Mouse (Mus musculus) CH12.LX (cell line): ENCODE data around the gene Rep15. TPM values are rescaled to one million over a fixed set of nuclear protein-coding genes. Genes with fewer than 3 reads are reported as not detected.

ENCODE experiments used
- DNase-seq: peaks from one replicate; pipeline ENCODE4 v3.0.0-alpha.2; 2013; ENCODE audit errors: extremely low read depth
- H3K27ac ChIP-seq: 2 replicates; pipeline ENCODE4 v1.5.1; 2012; ENCODE audit warnings: low read depth, mild to moderate bottlenecking, control low read depth, moderate library complexity; ENCODE audit not compliant: insufficient read depth
- H3K27me3 ChIP-seq: replicated peaks from 2 replicates; pipeline ENCODE3; 2012; ENCODE audit warnings: inconsistent platforms
- H3K36me3 ChIP-seq, 2 experiments: replicated peaks in 1 of 2; 2 replicates each; pipeline versions ENCODE3 to v1.6.1; 2012; ENCODE audit warnings: inconsistent platforms in 1 of 2, low read length in 1 of 2, mild to moderate bottlenecking in 1 of 2, mixed read lengths in 1 of 2, moderate library complexity in 1 of 2; ENCODE audit not compliant: control insufficient read depth in 1 of 2, insufficient read depth in 1 of 2
- H3K4me1 ChIP-seq, 2 experiments: 2 replicates each; pipeline ENCODE4 v1.6.1; 2012; ENCODE audit warnings: inconsistent platforms in 1 of 2, moderate library complexity in 1 of 2; ENCODE audit not compliant: insufficient read depth in 2 of 2, control insufficient read depth in 1 of 2
- H3K4me2 ChIP-seq: 2 replicates; pipeline ENCODE4 v1.6.1; 2012; ENCODE audit warnings: low read depth, mild to moderate bottlenecking, control low read depth; ENCODE audit not compliant: poor library complexity, insufficient read depth, severe bottlenecking
- H3K4me3 ChIP-seq, 3 experiments: fragments of 150-350 bp in 1 of 3; sonication (generic) in 1 of 3; replicated peaks in 1 of 3; 2 replicates each; pipeline versions ENCODE3 to v1.5.1; 2011 to 2012; ENCODE audit warnings: low read depth in 2 of 3, low read length in 2 of 3, mild to moderate bottlenecking in 2 of 3, moderate library complexity in 2 of 3, control low read depth in 1 of 3, improper control_type of control experiment in 1 of 3, inconsistent platforms in 1 of 3, mixed read lengths in 1 of 3; ENCODE audit not compliant: poor library complexity in 1 of 3
- H3K79me2 ChIP-seq: replicated peaks from 2 replicates; pipeline ENCODE4 v1.6.1; 2012; ENCODE audit warnings: mild to moderate bottlenecking, moderate library complexity; ENCODE audit not compliant: control insufficient read depth, poor library complexity, insufficient read depth, severe bottlenecking; ENCODE audit errors: extremely low read depth
- H3K9ac ChIP-seq: 2 replicates; pipeline ENCODE4 v1.6.1; 2012; ENCODE audit warnings: low read depth, mild to moderate bottlenecking, control low read depth, moderate library complexity; ENCODE audit not compliant: insufficient read depth
- H3K9me3 ChIP-seq: replicated peaks from 2 replicates; pipeline ENCODE3; 2012; ENCODE audit warnings: low read length, inconsistent platforms, mixed read lengths
- CHD2 ChIP-seq: IDR thresholded peaks from 2 replicates; pipeline ENCODE4 v1.6.1; 2011; ENCODE audit warnings: low read length, improper control_type of control experiment
- CTCF ChIP-seq, 2 experiments: IDR thresholded peaks in 1 of 2; conservative IDR thresholded peaks in 1 of 2; 2 replicates each; pipeline ENCODE4 v1.5.1; 2011 to 2012; ENCODE audit warnings: low read depth in 2 of 2, low read length in 2 of 2, improper control_type of control experiment in 1 of 2, inconsistent platforms in 1 of 2, mild to moderate bottlenecking in 1 of 2, moderate library complexity in 1 of 2
- E2F4 ChIP-seq: IDR thresholded peaks from 2 replicates; pipeline ENCODE4 v1.6.1; 2011; ENCODE audit warnings: low read depth, low read length, improper control_type of control experiment; ENCODE audit not compliant: insufficient replicate concordance
- ELF1 ChIP-seq: IDR thresholded peaks from 2 replicates; pipeline ENCODE4 v1.6.1; 2014; ENCODE audit warnings: low read depth, mild to moderate bottlenecking, inconsistent platforms, low read length, improper control_type of control experiment
- GABPA ChIP-seq: IDR thresholded peaks from 2 replicates; pipeline ENCODE4 v1.6.1; 2012; ENCODE audit warnings: low read depth, low read length, improper control_type of control experiment, inconsistent platforms; ENCODE audit not compliant: insufficient replicate concordance
- IRF4 ChIP-seq: IDR thresholded peaks from 2 replicates; pipeline ENCODE4 v1.6.1; 2014; ENCODE audit warnings: low read depth, mild to moderate bottlenecking, inconsistent platforms, low read length, improper control_type of control experiment
- MAZ ChIP-seq: IDR thresholded peaks from 2 replicates; pipeline ENCODE4 v1.6.1; 2012; ENCODE audit warnings: low read depth, mild to moderate bottlenecking, inconsistent platforms, low read length, improper control_type of control experiment, moderate library complexity
- MEF2A ChIP-seq: IDR thresholded peaks from 2 replicates; pipeline ENCODE4 v1.6.1; 2014; ENCODE audit warnings: low read depth, mild to moderate bottlenecking, inconsistent platforms, low read length, improper control_type of control experiment, borderline replicate concordance
- NRF1 ChIP-seq: IDR thresholded peaks from 2 replicates; pipeline ENCODE4 v1.6.1; 2014; ENCODE audit warnings: low read depth, mild to moderate bottlenecking, inconsistent platforms, low read length, improper control_type of control experiment, moderate library complexity
- PAX5 ChIP-seq: IDR thresholded peaks from 2 replicates; pipeline ENCODE4 v1.6.1; 2012; ENCODE audit warnings: low read length, inconsistent platforms, mixed read lengths
- RCOR1 ChIP-seq: conservative IDR thresholded peaks from 2 replicates; pipeline ENCODE4 v1.6.1; 2012; ENCODE audit warnings: low read depth, mild to moderate bottlenecking, inconsistent platforms, low read length, improper control_type of control experiment
- SIN3A ChIP-seq: IDR thresholded peaks from 2 replicates; pipeline ENCODE4 v1.6.1; 2012; ENCODE audit warnings: low read length, improper control_type of control experiment, inconsistent platforms
- TCF12 ChIP-seq: IDR thresholded peaks from 2 replicates; pipeline ENCODE4 v1.6.1; 2014; ENCODE audit warnings: low read depth, mild to moderate bottlenecking, inconsistent platforms, low read length, improper control_type of control experiment
- dilution Hi-C: fragments of 300-500 bp; cut with MboI; formaldehyde crosslinking; loops from 2 replicates; pipeline ENCODE4 v1.14.3; 2020; ENCODE audit warnings: low sequenced_read_pairs; ENCODE audit not compliant: extremely low pct_unique_long_range_greater_than_20kb, extremely low pct_ligation_motif_present
- in situ Hi-C: fragments of 300-500 bp; cut with MboI; formaldehyde crosslinking; loops from 3 replicates; pipeline ENCODE4 v1.14.3; 2019; ENCODE audit warnings: low sequenced_read_pairs, low pct_ligation_motif_present, low pct_unique_long_range_greater_than_20kb, mixed read lengths
- polyA plus RNA-seq: library from polyadenylated mRNA; unstranded; fragments of >175 nt; gene quantifications from 2 replicates; pipeline ENCODE4 v1.2.1, GENCODE M21; 2012; ENCODE audit warnings: low read depth; ENCODE audit not compliant: insufficient read length
- total RNA-seq, 2 experiments: library from RNA; depleted of rRNA; stranded (reverse); fragments of 300-350 nt in 1 of 2; fragments of >200 nt in 1 of 2; gene quantifications; 2 replicates each; pipeline ENCODE4 v1.2.3; 2012 to 2014

The Rep15 gene
- total and polyA plus RNA-seq, 3 experiments, result 0.08 to 0.14 TPM; not detected in 1

DNA sequence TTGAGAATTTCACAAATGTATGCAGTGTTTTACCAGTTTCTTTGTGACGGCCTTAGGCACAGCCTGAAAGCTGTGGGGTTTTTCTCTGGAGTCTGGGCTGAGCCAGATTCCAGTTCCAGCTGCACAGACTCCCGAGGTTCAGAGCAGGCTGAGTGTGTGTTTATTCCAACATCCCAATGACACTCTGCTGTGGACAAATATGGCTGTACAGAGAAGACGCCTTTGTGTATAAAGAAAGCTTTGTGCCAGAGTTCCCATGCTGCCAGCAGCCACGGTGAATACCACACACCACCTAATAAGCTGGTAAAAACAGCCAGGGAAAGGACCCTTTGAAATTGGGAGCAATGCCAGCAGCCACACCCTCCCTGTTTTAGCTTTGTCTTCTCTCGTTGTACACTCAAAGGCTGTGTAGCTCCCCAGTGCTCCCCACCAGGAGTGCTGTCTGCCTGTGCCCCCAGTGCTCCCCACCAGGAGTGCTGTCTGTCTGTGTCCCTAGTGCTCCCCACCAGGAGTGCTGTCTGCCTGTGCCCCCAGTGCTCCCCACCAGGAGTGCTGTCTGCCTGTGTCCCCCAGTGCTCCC, 43.5 kb downstream of the Rep15 start:
- Histone ChIP-seq H3K4me1 (peaks cover 10 to 34% of the 10 kb centered on the region in 2 experiments), H3K4me2 (no peak overlapping the region), H3K79me2 (no peaks in the 10 kb centered on the region), H3K27ac (no peak overlapping the region), H3K36me3 (peaks cover 22 to 52% of the 10 kb centered on the region in 2 experiments), H3K27me3 (no peaks in the 10 kb centered on the region), H3K9me3 (no peaks in the 10 kb centered on the region), H3K4me3 (no peak overlapping the region), H3K9ac (no peak overlapping the region)
- in situ Hi-C loops, result no loop called here
- DNase-seq, result no peak
- dilution Hi-C loops, result no loop called here
- TF ChIP-seq NRF1 (no peak), MEF2A (no peak)

GRCm38 (mm10) chr6:147076878-147077277, 44.5 kb downstream of the Rep15 start:
- in situ Hi-C loops (no loop called here), dilution Hi-C loops (no loop called here)
- H3K36me3 ChIP-seq, result peaks cover 15 to 43% of the 10 kb centered on the region in 2 experiments

DNA sequence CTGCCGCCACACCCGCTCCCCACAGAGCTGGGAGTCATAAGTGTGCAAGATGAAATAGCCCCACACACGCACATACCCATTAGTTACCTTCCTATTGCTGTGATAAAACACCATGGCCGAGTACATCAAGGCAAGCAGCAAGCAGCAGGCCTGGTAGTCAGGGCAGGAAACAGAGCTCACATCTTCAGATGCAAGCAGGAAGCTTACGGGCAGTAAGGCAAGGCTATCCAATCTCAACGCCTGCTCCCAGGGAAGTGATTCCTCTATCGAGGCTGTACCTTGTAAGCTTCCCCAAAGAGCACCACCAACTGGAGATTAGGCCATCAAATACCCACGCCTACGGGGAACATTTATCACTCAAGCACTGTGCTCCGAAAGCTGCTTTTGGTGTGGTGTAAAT, 47.5 kb downstream of the Rep15 start:
- TF ChIP-seq CTCF (conservative IDR thresholded peaks at IDR 0.05 in 1 of 2, IDR thresholded peaks at IDR 0.05 in 1 of 2; ENCODE audit: low read depth in 2 of 2, low read length in 2 of 2) (no peak), TCF12 (no peak), PAX5 (no peak), E2F4 (no peak), MAZ (no peak), ELF1 (no peak)
- H3K27me3 ChIP-seq, result no peaks in the 10 kb centered on the region
- no peak overlapping the region for H3K4me2 ChIP-seq
- no peak overlapping the region for H3K4me3 ChIP-seq
- no peak overlapping the region for H3K9ac ChIP-seq
- H3K4me1 ChIP-seq, result peaks cover 0 to 15% of the 10 kb centered on the region in 2 experiments; a peak in 2 of 4 replicates
- no peaks in the 10 kb centered on the region for H3K79me2 ChIP-seq
- H3K36me3 ChIP-seq, result peaks cover 15 to 24% of the 10 kb centered on the region in 2 experiments
- no peak for DNase-seq
- in situ Hi-C loops, result no loop called here
- no peak overlapping the region for H3K27ac ChIP-seq
- dilution Hi-C loops, result no loop called here
- no peaks in the 10 kb centered on the region for H3K9me3 ChIP-seq

More at GRCm38 (mm10) chr6:147076878-147077277, 44.5 kb downstream of the Rep15 start:
- no peak overlapping the region for H3K27ac ChIP-seq
- no peaks in the 10 kb centered on the region for H3K9me3 ChIP-seq
- H3K27me3 ChIP-seq, result no peaks in the 10 kb centered on the region
- no peak overlapping the region for H3K4me3 ChIP-seq
- TF ChIP-seq CHD2 (no peak), SIN3A (no peak), RCOR1 (no peak), GABPA (no peak), TCF12 (no peak), IRF4 (no peak)
- no peak overlapping the region for H3K4me2 ChIP-seq
- H3K79me2 ChIP-seq, result no peaks in the 10 kb centered on the region
- H3K9ac ChIP-seq, result no peak overlapping the region
- H3K4me1 ChIP-seq, result peaks cover 10 to 32% of the 10 kb centered on the region in 2 experiments
- no peak for DNase-seq

Other genes starting within 250 kb of the Rep15 start
- gene Arntl2, start 236.5 kb upstream of the Rep15 start, total RNA-seq (2012; rRNA removed), result not detected in 2 replicates
- 0.07 TPM in 1 of 2 replicates, not detected in the other for gene Arntl2, start 236.5 kb upstream of the Rep15 start, total RNA-seq (2014; rRNA removed)
- not detected in 2 replicates for gene Arntl2, start 236.5 kb upstream of the Rep15 start, polyA plus RNA-seq
- not detected in 2 replicates for gene Smco2, start 182.5 kb upstream of the Rep15 start, total RNA-seq (2012; rRNA removed)
- gene Smco2, start 182.5 kb upstream of the Rep15 start, total RNA-seq (2014; rRNA removed), result not detected in 2 replicates
- not detected in 2 replicates for gene Smco2, start 182.5 kb upstream of the Rep15 start, polyA plus RNA-seq
- gene Ppfibp1, start 144.1 kb upstream of the Rep15 start, total RNA-seq (2012; rRNA removed), result 20.9 and 23.4 TPM in 2 replicates
- 28.2 and 31.4 TPM in 2 replicates for gene Ppfibp1, start 144.1 kb upstream of the Rep15 start, total RNA-seq (2014; rRNA removed)
- gene Ppfibp1, start 144.1 kb upstream of the Rep15 start, polyA plus RNA-seq, result 28.2 and 33.1 TPM in 2 replicates
- not detected in 2 replicates for gene 1700034J05Rik, start 78.2 kb upstream of the Rep15 start, total RNA-seq (2012; rRNA removed)
- gene 1700034J05Rik, start 78.2 kb upstream of the Rep15 start, total RNA-seq (2014; rRNA removed), result not detected in 2 replicates
- not detected in 2 replicates for gene 1700034J05Rik, start 78.2 kb upstream of the Rep15 start, polyA plus RNA-seq
- gene Mrps35, start 10.2 kb downstream of the Rep15 start, total RNA-seq (2012; rRNA removed), result 84.2 and 86.1 TPM in 2 replicates
- gene Mrps35, start 10.2 kb downstream of the Rep15 start, total RNA-seq (2014; rRNA removed), result 36.6 and 58.4 TPM in 2 replicates
- gene Mrps35, start 10.2 kb downstream of the Rep15 start, polyA plus RNA-seq, result 141 and 194 TPM in 2 replicates
- gene Mansc4, start 54.4 kb downstream of the Rep15 start, total RNA-seq (2012; rRNA removed), result not detected in 2 replicates
- gene Mansc4, start 54.4 kb downstream of the Rep15 start, total RNA-seq (2014; rRNA removed), result not detected in 2 replicates
- 0.20 TPM in 1 of 2 replicates, not detected in the other for gene Mansc4, start 54.4 kb downstream of the Rep15 start, polyA plus RNA-seq
- gene Klhl42, start 58.8 kb downstream of the Rep15 start, total RNA-seq (2012; rRNA removed), result 7.4 and 8.0 TPM in 2 replicates
- 3.6 and 4.5 TPM in 2 replicates for gene Klhl42, start 58.8 kb downstream of the Rep15 start, total RNA-seq (2014; rRNA removed)
- gene Klhl42, start 58.8 kb downstream of the Rep15 start, polyA plus RNA-seq, result 2.5 and 2.7 TPM in 2 replicates
- gene Pthlh, start 231.6 kb downstream of the Rep15 start, total RNA-seq (2012; rRNA removed), result not detected in 2 replicates
- gene Pthlh, start 231.6 kb downstream of the Rep15 start, total RNA-seq (2014; rRNA removed), result not detected in 2 replicates
- not detected in 2 replicates for gene Pthlh, start 231.6 kb downstream of the Rep15 start, polyA plus RNA-seq